Mouse (Mus musculus): ENCODE data around the gene Samt3.

Samt3 gene

GRCm38 (mm10) chrX:86043899-86044298 lies at the start of gene Samt3:
Samt3 (plus strand) TSS chrX:86044199.
- DNase-seq = no peak

DNA sequence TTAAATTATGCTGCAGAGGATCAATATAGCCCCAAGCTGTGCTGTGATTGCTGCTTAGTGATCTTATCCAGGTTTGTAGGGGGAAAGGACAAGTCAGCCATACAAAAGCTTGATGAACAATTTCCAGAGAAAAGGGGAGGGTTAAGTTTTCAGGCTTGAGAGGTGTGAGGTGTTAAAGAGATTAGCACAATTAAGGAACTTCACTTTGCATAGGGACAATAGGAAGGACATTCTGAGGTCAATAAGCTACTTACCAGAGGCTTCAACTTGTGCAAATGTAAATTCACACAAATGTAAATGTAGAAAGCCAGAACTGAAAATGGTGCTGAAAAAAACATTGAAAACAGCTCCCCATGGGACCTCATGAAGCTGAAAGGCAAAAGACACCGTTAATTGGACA lies 27.4 kb upstream of the Samt3 start:
- no peak for DNase-seq

DNA sequence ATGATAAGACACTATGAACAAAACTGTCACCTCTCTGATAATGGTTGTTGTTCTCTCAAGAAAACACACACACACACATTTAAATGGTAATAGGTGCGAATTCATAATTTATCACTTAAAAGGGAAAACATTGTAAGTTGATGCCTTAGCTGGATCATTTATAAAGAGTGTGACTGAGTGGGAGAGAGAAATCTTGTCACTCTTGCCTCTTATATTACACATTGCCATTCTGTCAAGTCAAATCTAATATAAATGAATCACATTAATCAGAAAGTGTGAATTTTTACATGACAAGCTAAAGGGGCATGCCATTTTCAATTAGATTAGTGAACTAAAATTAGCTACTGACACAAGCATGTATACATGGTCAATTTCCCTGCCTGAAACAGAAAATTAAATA lies 44.7 kb downstream of the Samt3 start:
- no peak for DNase-seq

All from kidney, postnatal 10 days (tissue).